Mouse (Mus musculus) intestine, postnatal 0 days (tissue): ENCODE results near the gene Dmrtc1c2. TPM values are rescaled to one million over a fixed set of nuclear protein-coding genes. Genes with fewer than 3 reads are reported as not detected.
"Not testable (repeated sequence)": the region's sequence is repeated elsewhere in the genome, so short reads cannot be mapped to it uniquely, and the experiment has no call there.

Experiments
- ATAC-seq: fragments of 200-750 bp; cut with Nextera tagmentation; 2 replicates; pipeline ENCODE4 v1.8.0; 2017; ENCODE audit warnings: mild to moderate bottlenecking, moderate TSS enrichment, moderate library complexity
- H3K27ac ChIP-seq: fragments of 300-500 bp; sonication (generic); 2 replicates; pipeline ENCODE4 v1.5.1; 2014; ENCODE audit warnings: mild to moderate bottlenecking, low read depth, low read length, moderate library complexity
- H3K27me3 ChIP-seq: fragments of 300-500 bp; sonication (generic); replicated peaks from 2 replicates; pipeline ENCODE4 v1.6.1; 2014; ENCODE audit warnings: low read length, mixed read lengths; ENCODE audit not compliant: control insufficient read depth, insufficient read depth
- H3K36me3 ChIP-seq: fragments of 300-500 bp; sonication (generic); 2 replicates; pipeline ENCODE4 v1.6.1; 2014; ENCODE audit warnings: mild to moderate bottlenecking, moderate library complexity; ENCODE audit not compliant: control insufficient read depth, insufficient read depth
- H3K4me1 ChIP-seq: fragments of 300-500 bp; sonication (generic); replicated peaks from 2 replicates; pipeline ENCODE4 v1.6.1; 2014; ENCODE audit warnings: antibody characterized with exemption, low read length, mixed read lengths; ENCODE audit not compliant: control insufficient read depth, insufficient read depth
- H3K4me2 ChIP-seq: fragments of 300-500 bp; sonication (generic); replicated peaks from 2 replicates; pipeline ENCODE4 v1.6.1; 2014; ENCODE audit warnings: low read depth, mild to moderate bottlenecking, moderate library complexity
- H3K4me3 ChIP-seq: fragments of 300-500 bp; sonication (generic); 2 replicates; pipeline ENCODE4 v1.5.1; 2014; ENCODE audit warnings: low read depth, low read length
- H3K9ac ChIP-seq: fragments of 300-500 bp; sonication (generic); 2 replicates; pipeline ENCODE4 v1.6.1; 2014; ENCODE audit warnings: mild to moderate bottlenecking, low read depth, low read length
- H3K9me3 ChIP-seq: fragments of 300-500 bp; sonication (generic); 2 replicates; pipeline ENCODE4 v1.6.1; 2016; ENCODE audit warnings: mixed run types; ENCODE audit not compliant: control insufficient read depth
- CTCF ChIP-seq: sonication (generic); IDR thresholded peaks from 2 replicates; pipeline ENCODE4 v1.5.1; 2016; ENCODE audit warnings: low read depth, mild to moderate bottlenecking, control low read depth, antibody characterized with exemption, moderate library complexity
- WGBS: fragments of 180-500 bp; shearing (Covaris S2); extraction: QIAGEN DNeasy Blood & Tissue Kit; methylation state at CpG from one replicate; pipeline ENCODE4 v1.1.7; 2014; 5-methylcytosine and 5-hydroxymethylcytosine counted together
- polyA plus RNA-seq: library from polyadenylated mRNA; unstranded; fragments of >200 nt; fragmentation: Nextera tagmentation; extraction: Ambion mirVana; gene quantifications from 2 replicates; pipeline ENCODE4 v1.2.1, GENCODE M21; 2015

Dmrtc1c2 gene
- polyA plus RNA-seq, result not detected in 2 replicates

DNA sequence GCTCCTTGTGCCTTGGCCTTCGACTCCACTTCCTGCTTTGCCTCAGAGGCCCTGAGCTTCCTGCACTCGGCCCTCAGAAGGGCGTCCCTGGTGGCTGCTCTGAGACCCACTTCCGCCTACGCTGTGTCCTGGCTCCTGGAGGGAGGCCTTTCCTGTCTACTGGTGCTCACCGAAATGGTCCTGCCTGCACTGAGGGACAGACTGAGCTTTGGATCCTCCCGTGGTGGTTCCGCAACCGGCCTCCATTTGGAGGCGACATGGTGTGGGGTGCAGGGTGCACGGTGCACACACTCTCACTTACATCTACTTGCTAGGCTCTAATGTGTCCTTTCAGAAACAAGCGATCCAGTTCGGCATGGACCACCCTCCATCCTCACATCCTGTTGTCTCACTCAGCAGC is at the start of gene Dmrtc1c2:
Gene Dmrtc1c2, minus strand, starts transcription at position 101 of the 400 bp plus-strand sequence.
- not testable (repeated sequence) for H3K27ac ChIP-seq, H3K4me2 ChIP-seq, H3K36me3 ChIP-seq, H3K27me3 ChIP-seq, H3K4me1 ChIP-seq, H3K4me3 ChIP-seq, ATAC-seq, H3K9me3 ChIP-seq, H3K9ac ChIP-seq
- WGBS, result 80% methylated on average over 1 of the region's 13 CpGs

DNA sequence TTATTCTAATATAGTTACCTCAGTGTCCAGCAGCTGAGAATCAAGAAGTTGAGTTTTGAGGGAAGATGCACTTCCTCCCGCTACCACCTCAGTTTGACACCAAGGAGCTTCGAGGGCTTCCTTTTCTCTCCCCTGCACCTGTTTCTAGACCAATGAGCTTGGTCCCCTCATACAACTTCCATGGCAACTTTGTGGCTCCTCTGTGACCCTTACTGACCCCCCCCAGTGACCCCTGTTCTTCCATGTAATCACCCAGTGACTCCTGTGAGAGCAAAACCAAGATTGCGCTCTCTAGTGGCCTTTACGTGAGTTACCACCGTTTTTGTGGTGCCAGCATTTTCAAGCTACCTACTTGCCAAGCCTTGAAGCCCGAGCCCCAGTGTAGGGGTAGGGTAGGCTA is 13.5 kb upstream of the Dmrtc1c2 start, which contains the start of gene 1700031F05Rik:
Gene 1700031F05Rik, minus strand, starts transcription at position 101 of the 400 bp plus-strand sequence.
- TF ChIP-seq CTCF, result no peak
- H3K4me1 ChIP-seq, result no peaks in the 10 kb centered on the region
- WGBS, result 91% methylated on average over 6 of the region's 6 CpGs
- no peak within 1 kb of the TSS for H3K4me3 ChIP-seq
- no peaks in the 10 kb centered on the region for H3K36me3 ChIP-seq
- ATAC-seq, result no peak
- no peak within 1 kb of the TSS for H3K9ac ChIP-seq
- H3K27ac ChIP-seq, result no peak within 1 kb of the TSS
- no peak within 1 kb of the TSS for H3K4me2 ChIP-seq
- H3K9me3 ChIP-seq, result no peaks in the 10 kb centered on the region
- H3K27me3 ChIP-seq, result no peaks in the 10 kb centered on the region

DNA sequence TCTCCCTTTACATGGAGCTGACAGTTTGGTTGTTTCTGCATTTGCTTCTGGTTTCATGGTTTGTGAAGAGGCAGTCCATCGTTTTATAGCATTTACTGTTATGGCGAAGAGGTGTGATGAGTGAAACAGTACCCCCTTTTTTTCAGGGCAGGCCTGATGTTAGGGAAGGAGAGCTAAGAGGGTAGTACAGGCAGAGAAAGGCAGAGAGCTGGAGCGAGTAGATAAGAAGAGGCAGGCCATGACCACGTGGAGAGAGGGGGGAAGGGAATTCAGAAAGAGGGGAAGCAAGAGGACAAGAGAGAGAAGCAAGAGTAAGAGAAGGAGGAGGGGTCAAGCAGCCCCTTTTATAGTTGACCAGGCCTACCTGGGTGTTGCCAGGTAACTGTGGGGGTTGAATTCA is 42.1 kb downstream of the Dmrtc1c2 start:
- WGBS, result 61% methylated on average over 4 of the region's 4 CpGs

DNA sequence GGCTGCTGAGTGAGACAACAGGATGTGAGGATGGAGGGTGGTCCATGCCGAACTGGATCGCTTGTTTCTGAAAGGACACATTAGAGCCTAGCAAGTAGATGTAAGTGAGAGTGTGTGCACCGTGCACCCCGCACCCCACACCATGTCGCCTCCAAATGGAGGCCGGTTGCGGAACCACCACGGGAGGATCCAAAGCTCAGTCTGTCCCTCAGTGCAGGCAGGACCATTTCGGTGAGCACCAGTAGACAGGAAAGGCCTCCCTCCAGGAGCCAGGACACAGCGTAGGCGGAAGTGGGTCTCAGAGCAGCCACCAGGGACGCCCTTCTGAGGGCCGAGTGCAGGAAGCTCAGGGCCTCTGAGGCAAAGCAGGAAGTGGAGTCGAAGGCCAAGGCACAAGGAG is 51.8 kb downstream of the Dmrtc1c2 start, which contains the start of gene Dmrtc1c1:
Gene Dmrtc1c1, plus strand, starts transcription at position 301 of the 400 bp plus-strand sequence.
- H3K9ac ChIP-seq, ATAC-seq, H3K36me3 ChIP-seq, H3K27me3 ChIP-seq, H3K4me1 ChIP-seq, H3K27ac ChIP-seq, H3K4me2 ChIP-seq, H3K4me3 ChIP-seq, H3K9me3 ChIP-seq: not testable (repeated sequence)
- WGBS, result no CpG with 5 or more reads among the region's 14 CpGs

More for the DNA sequence above, 42.1 kb downstream of the Dmrtc1c2 start:
- H3K4me2 ChIP-seq, result no peak overlapping the region
- no peak overlapping the region for H3K4me3 ChIP-seq
- no peaks in the 10 kb centered on the region for H3K4me1 ChIP-seq
- no peaks in the 10 kb centered on the region for H3K9me3 ChIP-seq
- TF ChIP-seq CTCF, result no peak
- no peak for ATAC-seq
- H3K9ac ChIP-seq, result no peak overlapping the region
- H3K27me3 ChIP-seq, result no peaks in the 10 kb centered on the region
- no peaks in the 10 kb centered on the region for H3K36me3 ChIP-seq
- no peak overlapping the region for H3K27ac ChIP-seq

Other genes with a start within 250 kb of the Dmrtc1c2 start
- 1.7 and 1.8 TPM in 2 replicates for gene Phka1, start 210.4 kb downstream of the Dmrtc1c2 start, polyA plus RNA-seq
- gene Gm3880, start 167.6 kb downstream of the Dmrtc1c2 start, polyA plus RNA-seq, result not detected in 2 replicates
- not detected in 2 replicates for gene Gm9112, start 147.0 kb downstream of the Dmrtc1c2 start, polyA plus RNA-seq
- not detected in 2 replicates for gene Dmrtc1b, start 146.8 kb downstream of the Dmrtc1c2 start, polyA plus RNA-seq
- gene Dmrtc1c1, start 51.7 kb downstream of the Dmrtc1c2 start, polyA plus RNA-seq, result not detected in 2 replicates
- not detected in 2 replicates for gene 1700031F05Rik, start 13.4 kb upstream of the Dmrtc1c2 start, polyA plus RNA-seq
- gene Dmrtc1a, start 54.1 kb upstream of the Dmrtc1c2 start, polyA plus RNA-seq, result 0.34 and 0.69 TPM in 2 replicates
- gene 1700011M02Rik, start 54.3 kb upstream of the Dmrtc1c2 start, polyA plus RNA-seq, result not detected in 2 replicates
- not detected in 2 replicates for gene 1700018G05Rik, start 73.8 kb upstream of the Dmrtc1c2 start, polyA plus RNA-seq